Mouse (Mus musculus) ES-Bruce4 (cell line): ENCODE data around the gene Trappc3. TPM values are rescaled to one million over a fixed set of nuclear protein-coding genes. Genes with fewer than 3 reads are reported as not detected.

Experiments
- H3K27ac ChIP-seq: 2 replicates; pipeline ENCODE4 v1.5.1; 2012; ENCODE audit warnings: low read length, inconsistent platforms; ENCODE audit not compliant: insufficient read depth
- H3K27me3 ChIP-seq: 2 replicates; pipeline ENCODE4 v1.6.1; 2012; ENCODE audit warnings: mild to moderate bottlenecking, low read length, inconsistent platforms; ENCODE audit not compliant: control insufficient read depth, poor library complexity, insufficient read depth, severe bottlenecking
- H3K36me3 ChIP-seq: 2 replicates; pipeline ENCODE4 v1.6.1; 2012; ENCODE audit warnings: inconsistent platforms, mild to moderate bottlenecking, low read length, moderate library complexity; ENCODE audit not compliant: control insufficient read depth, poor library complexity, insufficient read depth, severe bottlenecking
- H3K4me1 ChIP-seq: one replicate; pipeline ENCODE4 v1.8.1; 2011; ENCODE audit warnings: low read length; ENCODE audit not compliant: control insufficient read depth, insufficient read depth
- H3K4me3 ChIP-seq: 2 replicates; pipeline ENCODE4 v1.5.1; 2011; ENCODE audit warnings: low read depth, mild to moderate bottlenecking, low read length
- H3K9ac ChIP-seq: 2 replicates; pipeline ENCODE4 v1.6.1; 2012; ENCODE audit warnings: low read depth, mild to moderate bottlenecking, inconsistent platforms; ENCODE audit not compliant: poor library complexity, severe bottlenecking
- H3K9me3 ChIP-seq: replicated peaks from 2 replicates; pipeline ENCODE4 v1.6.1; 2012; ENCODE audit warnings: mild to moderate bottlenecking, low read length, inconsistent platforms; ENCODE audit not compliant: control insufficient read depth, poor library complexity, insufficient read depth, severe bottlenecking
- CTCF ChIP-seq: IDR thresholded peaks from one replicate; pipeline ENCODE4 v1.8.1; 2011; ENCODE audit warnings: low read depth, low read length
- EP300 ChIP-seq: IDR thresholded peaks from 2 replicates; pipeline ENCODE4 v1.6.1; 2011; ENCODE audit warnings: low read depth, low read length; ENCODE audit not compliant: insufficient read depth
- POLR2A ChIP-seq: IDR thresholded peaks from one replicate; pipeline ENCODE4 v1.8.1; 2011; ENCODE audit warnings: low read length; ENCODE audit not compliant: insufficient read depth
- polyA plus RNA-seq: library from polyadenylated mRNA; stranded (reverse); fragments of >200 nt; gene quantifications from 2 replicates; pipeline ENCODE4 v1.2.4, GENCODE M21; 2011; ENCODE audit warnings: low read depth; ENCODE audit not compliant: missing spikeins, insufficient read depth, insufficient read length

Gene Trappc3
- polyA plus RNA-seq, 1 experiment: 62.8 TPM

DNA sequence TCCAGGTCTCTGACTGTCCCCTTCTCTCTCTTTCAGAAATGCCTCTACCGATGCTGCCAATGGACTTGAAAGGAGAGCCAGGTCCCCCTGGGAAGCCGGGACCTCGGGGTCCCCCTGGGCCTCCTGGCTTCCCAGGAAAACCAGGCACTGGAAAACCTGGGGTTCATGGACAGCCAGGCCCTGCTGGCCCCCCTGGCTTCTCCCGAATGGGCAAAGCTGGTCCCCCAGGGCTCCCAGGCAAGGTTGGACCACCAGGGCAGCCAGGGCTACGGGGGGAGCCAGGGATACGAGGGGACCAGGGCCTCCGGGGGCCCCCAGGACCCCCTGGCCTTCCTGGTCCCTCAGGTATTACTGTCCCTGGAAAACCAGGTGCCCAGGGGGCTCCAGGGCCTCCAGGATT lies 48.2 kb downstream of the Trappc3 start:
- Histone ChIP-seq H3K4me3 (no peak overlapping the region), H3K9me3 (no peaks in the 10 kb centered on the region), H3K9ac (no peak overlapping the region), H3K36me3 (no peaks in the 10 kb centered on the region), H3K4me1 (peaks cover 2% of the 10 kb centered on the region), H3K27me3 (no peaks in the 10 kb centered on the region), H3K27ac (no peak overlapping the region)
- no peak for TF ChIP-seq CTCF
- TF ChIP-seq POLR2A: no peak
- TF ChIP-seq EP300: no peak

DNA sequence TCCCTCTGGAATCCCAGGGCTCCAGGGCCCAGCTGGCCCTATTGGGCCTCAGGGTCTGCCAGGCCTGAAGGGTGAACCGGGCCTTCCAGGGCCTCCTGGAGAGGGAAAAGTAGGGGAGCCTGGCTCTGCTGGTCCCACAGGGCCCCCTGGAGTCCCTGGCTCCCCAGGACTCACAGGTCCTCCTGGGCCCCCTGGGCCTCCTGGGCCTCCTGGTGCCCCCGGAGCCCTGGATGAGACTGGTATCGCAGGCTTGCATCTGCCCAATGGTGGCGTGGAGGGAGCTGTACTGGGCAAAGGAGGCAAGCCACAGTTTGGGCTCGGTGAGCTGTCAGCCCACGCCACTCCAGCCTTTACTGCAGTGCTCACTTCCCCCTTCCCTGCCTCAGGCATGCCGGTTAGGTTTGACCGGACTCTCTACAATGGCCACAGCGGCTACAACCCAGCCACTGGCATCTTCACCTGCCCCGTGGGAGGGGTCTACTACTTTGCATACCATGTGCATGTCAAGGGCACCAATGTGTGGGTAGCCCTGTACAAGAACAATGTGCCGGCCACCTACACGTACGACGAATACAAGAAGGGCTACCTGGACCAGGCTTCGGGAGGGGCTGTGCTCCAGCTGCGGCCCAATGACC lies 49.6 kb downstream of the Trappc3 start:
- no peak overlapping the region for H3K27ac ChIP-seq
- TF ChIP-seq CTCF (no peak), EP300 (no peak), POLR2A (no peak)
- no peak overlapping the region for H3K4me3 ChIP-seq
- peaks cover 10% of the 10 kb centered on the region for H3K36me3 ChIP-seq
- H3K4me1 ChIP-seq: peaks cover under 1% of the 10 kb centered on the region
- H3K9me3 ChIP-seq: no peaks in the 10 kb centered on the region
- no peak overlapping the region for H3K9ac ChIP-seq
- H3K27me3 ChIP-seq: no peaks in the 10 kb centered on the region

DNA sequence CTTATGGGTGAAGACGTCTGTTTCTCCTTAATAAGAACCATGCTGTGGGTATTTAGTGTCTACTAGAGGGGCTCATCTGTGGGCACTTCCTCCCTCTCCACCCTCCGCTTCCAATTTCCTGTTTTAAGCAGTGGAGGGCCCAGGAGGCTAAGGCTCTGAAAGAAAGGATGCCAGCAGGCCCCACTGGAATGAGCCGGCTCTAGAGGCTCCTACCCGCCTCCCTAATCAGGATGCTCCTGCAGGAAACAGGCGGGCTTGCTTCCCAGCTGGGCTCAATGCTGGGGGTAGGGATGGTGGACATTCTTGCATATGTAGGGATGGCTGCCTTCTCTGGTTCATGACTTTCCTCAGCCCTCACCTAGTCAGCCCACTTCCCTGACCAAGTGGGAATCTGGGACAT lies 51.1 kb downstream of the Trappc3 start:
- no peak overlapping the region for H3K4me3 ChIP-seq
- no peak overlapping the region for H3K27ac ChIP-seq
- H3K36me3 ChIP-seq: peaks cover 24% of the 10 kb centered on the region
- no peaks in the 10 kb centered on the region for H3K27me3 ChIP-seq
- no peaks in the 10 kb centered on the region for H3K9me3 ChIP-seq
- TF ChIP-seq POLR2A (no peak), EP300 (no peak), CTCF (no peak)
- no peaks in the 10 kb centered on the region for H3K4me1 ChIP-seq
- H3K9ac ChIP-seq: no peak overlapping the region

DNA sequence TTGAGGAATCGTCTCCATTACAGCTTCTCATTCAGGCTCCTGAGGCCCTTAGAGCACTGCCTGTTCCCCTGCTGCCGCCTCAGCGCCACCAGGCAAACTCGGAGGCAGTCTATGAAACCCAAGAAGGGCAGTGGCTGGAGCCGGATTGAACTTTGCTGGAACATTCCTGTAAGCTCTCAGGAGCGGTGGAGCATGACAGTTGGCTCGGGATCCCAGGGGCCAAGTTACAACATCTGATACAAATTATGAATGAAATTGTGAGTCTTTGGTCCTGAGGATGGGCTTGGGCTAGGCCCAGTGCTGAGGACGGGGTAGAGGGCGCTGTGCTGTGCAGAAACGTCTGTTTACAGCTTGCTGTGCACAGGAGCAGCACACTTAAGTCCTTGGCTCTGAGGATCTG lies 52.3 kb downstream of the Trappc3 start:
- no peak overlapping the region for H3K4me3 ChIP-seq
- H3K27me3 ChIP-seq: no peaks in the 10 kb centered on the region
- no peaks in the 10 kb centered on the region for H3K4me1 ChIP-seq
- peak; percentile 62 for TF ChIP-seq CTCF
- no peak for TF ChIP-seq EP300
- TF ChIP-seq POLR2A: no peak
- no peaks in the 10 kb centered on the region for H3K9me3 ChIP-seq
- H3K27ac ChIP-seq: no peak overlapping the region
- H3K9ac ChIP-seq: no peak overlapping the region
- peaks cover 26% of the 10 kb centered on the region for H3K36me3 ChIP-seq

DNA sequence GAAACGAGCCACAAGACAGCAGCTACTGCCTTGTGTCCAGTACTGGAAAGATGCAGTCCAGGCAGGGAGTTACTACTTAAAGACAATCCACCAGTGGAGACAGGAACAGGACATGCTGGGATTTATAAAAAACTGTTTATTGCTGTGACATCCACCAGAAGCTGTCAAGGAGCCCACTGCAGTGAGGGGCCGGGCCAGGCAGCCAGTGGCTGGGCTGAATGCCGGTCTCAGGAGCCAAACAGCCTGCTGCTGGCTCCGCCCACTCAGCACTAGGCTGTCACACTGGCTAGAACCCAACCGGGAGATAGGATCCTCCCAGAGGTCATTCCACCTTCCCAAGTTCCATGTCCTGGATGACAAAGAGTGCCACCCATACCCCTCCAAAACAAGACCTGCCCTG lies 53.8 kb downstream of the Trappc3 start:
- H3K4me3 ChIP-seq: no peak overlapping the region
- no peaks in the 10 kb centered on the region for H3K27me3 ChIP-seq
- no peak overlapping the region for H3K9ac ChIP-seq
- H3K9me3 ChIP-seq: no peaks in the 10 kb centered on the region
- H3K4me1 ChIP-seq: no peaks in the 10 kb centered on the region
- H3K36me3 ChIP-seq: peaks cover 26% of the 10 kb centered on the region
- TF ChIP-seq CTCF (no peak), EP300 (no peak), POLR2A (no peak)
- no peak overlapping the region for H3K27ac ChIP-seq

DNA sequence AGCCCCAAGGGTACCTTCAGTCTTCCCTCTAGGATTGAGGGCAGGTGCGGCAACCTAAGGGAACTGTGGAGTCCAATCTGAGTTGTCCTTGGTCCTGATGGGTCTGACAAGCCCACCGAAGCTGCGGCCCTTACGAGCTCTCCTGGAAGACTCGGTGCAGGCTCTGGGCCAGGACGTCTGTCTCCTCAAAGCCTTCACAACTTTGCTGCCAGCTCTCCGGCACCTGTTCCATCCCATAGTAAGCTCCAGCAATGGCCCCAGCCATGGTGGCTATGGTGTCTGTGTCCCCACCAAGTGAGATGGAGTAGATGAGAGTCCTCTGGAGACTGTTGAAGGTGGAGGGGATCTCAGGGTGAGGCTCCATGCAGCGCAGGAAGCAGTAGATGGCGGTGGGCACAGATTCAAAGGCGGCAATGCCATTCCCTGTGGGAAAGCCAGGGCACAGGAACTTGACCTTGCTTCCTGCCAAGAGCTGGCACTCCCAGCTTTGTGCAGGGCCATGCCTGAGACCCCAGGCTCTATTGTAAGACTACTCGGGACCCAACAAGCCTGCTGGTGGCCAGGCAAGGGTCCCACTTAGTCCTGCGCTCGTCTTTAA lies 54.4 kb downstream of the Trappc3 start:
- H3K36me3 ChIP-seq: peaks cover 26% of the 10 kb centered on the region
- no peaks in the 10 kb centered on the region for H3K27me3 ChIP-seq
- no peaks in the 10 kb centered on the region for H3K4me1 ChIP-seq

More for the DNA sequence above, 54.4 kb downstream of the Trappc3 start:
- TF ChIP-seq POLR2A (no peak), EP300 (no peak), CTCF (no peak)
- H3K9me3 ChIP-seq: no peaks in the 10 kb centered on the region
- no peak overlapping the region for H3K27ac ChIP-seq
- H3K4me3 ChIP-seq: no peak overlapping the region
- no peak overlapping the region for H3K9ac ChIP-seq
